Mouse (Mus musculus) neural tube, embryonic 11.5 days (tissue): ENCODE results near the gene Denr. TPM values are rescaled to one million over a fixed set of nuclear protein-coding genes. Genes with fewer than 3 reads are reported as not detected.

Source experiments
- ATAC-seq: fragments of 200-750 bp; cut with Nextera tagmentation; 2 replicates; pipeline ENCODE4 v1.8.0; 2017; ENCODE audit warnings: moderate number of reproducible peaks, mild to moderate bottlenecking, moderate TSS enrichment, moderate library complexity; ENCODE audit not compliant: insufficient read depth, low FRiP score, low TSS enrichment
- DNase-seq: peaks from one replicate; pipeline ENCODE4 v3.0.0-alpha.2; 2015; ENCODE audit warnings: low spot score
- H3K27ac ChIP-seq: fragments of 300-500 bp; sonication (generic); 2 replicates; pipeline ENCODE4 v1.5.1; 2014; ENCODE audit warnings: low read depth, mild to moderate bottlenecking, low read length
- H3K27me3 ChIP-seq: fragments of 300-500 bp; sonication (generic); 2 replicates; pipeline ENCODE4 v1.6.1; 2014; ENCODE audit warnings: mild to moderate bottlenecking, low read length, mixed read lengths; ENCODE audit not compliant: control insufficient read depth, insufficient read depth
- H3K36me3 ChIP-seq: fragments of 300-500 bp; sonication (generic); 2 replicates; pipeline ENCODE4 v1.6.1; 2014; ENCODE audit warnings: mild to moderate bottlenecking, low read length, moderate library complexity, mixed read lengths; ENCODE audit not compliant: control insufficient read depth, insufficient read depth
- H3K4me1 ChIP-seq: fragments of 300-500 bp; sonication (generic); 2 replicates; pipeline ENCODE4 v1.6.1; 2014; ENCODE audit warnings: low read length, mixed read lengths; ENCODE audit not compliant: control insufficient read depth, insufficient read depth
- H3K4me2 ChIP-seq: fragments of 300-500 bp; sonication (generic); 2 replicates; pipeline ENCODE4 v1.6.1; 2014; ENCODE audit warnings: low read depth, mild to moderate bottlenecking, moderate library complexity
- H3K4me3 ChIP-seq: fragments of 300-500 bp; sonication (generic); 2 replicates; pipeline ENCODE4 v1.5.1; 2014; ENCODE audit warnings: low read depth, low read length
- H3K9ac ChIP-seq: fragments of 300-500 bp; sonication (generic); 2 replicates; pipeline ENCODE4 v1.6.1; 2014; ENCODE audit warnings: mild to moderate bottlenecking, low read length
- H3K9me3 ChIP-seq: fragments of 300-500 bp; sonication (generic); 2 replicates; pipeline ENCODE4 v1.6.1; 2016; ENCODE audit warnings: low read length; ENCODE audit not compliant: control insufficient read depth
- whole genome bisulfite sequencing: fragments of 180-500 bp; shearing (Covaris S2); extraction: QIAGEN DNeasy Blood & Tissue Kit; methylation state at CpG from one replicate; pipeline ENCODE4 v1.1.7; 2014; 5-methylcytosine and 5-hydroxymethylcytosine counted together
- polyA plus RNA-seq: library from polyadenylated mRNA; unstranded; fragments of >200 nt; fragmentation: Nextera tagmentation; extraction: Ambion mirVana; gene quantifications from 2 replicates; pipeline ENCODE4 v1.2.1, GENCODE M21; 2014

The Denr gene
- polyA plus RNA-seq, 1 experiment from 2014 or later, result 146 TPM

DNA sequence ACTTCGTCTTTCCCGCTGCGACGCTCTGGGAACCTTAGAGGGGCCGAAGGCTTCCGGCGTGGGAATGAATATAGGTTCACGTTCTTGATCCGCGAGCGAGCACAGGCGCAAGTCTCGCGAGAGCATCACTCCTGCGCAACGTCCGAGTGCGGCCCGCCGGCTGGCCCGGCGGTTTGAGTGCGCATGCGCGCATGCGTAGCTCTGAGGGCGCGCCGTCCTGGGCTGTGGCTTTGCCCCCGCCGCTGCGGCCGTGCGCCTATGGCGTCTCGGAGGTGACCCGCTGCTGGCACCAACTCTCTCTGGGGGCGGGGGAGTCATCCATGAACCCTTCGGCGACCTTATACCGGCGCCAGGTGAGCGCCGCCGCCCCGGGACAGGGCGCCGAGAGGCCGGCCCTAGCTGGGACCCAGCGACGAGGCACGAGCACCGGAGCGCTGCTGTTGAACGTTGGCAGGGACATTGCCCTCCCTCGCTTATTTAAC lies 23.6 kb downstream of the Denr start, which contains the start of gene Ccdc62:
Gene Ccdc62, plus strand, starts transcription at position 172 of the 482 bp plus-strand sequence.
- no peaks in the 10 kb centered on the region for H3K27me3 ChIP-seq
- WGBS, result under 1% methylated on average over 56 of the region's 56 CpGs
- no peaks in the 10 kb centered on the region for H3K4me1 ChIP-seq
- peak within 1 kb of the TSS; percentile 49 for H3K4me3 ChIP-seq
- H3K36me3 ChIP-seq, result peaks cover 4% of the 10 kb centered on the region
- ATAC-seq (peak; percentile 97), DNase-seq (peak; percentile 98)
- H3K27ac ChIP-seq, result peak within 1 kb of the TSS; percentile 73
- H3K9me3 ChIP-seq, result no peaks in the 10 kb centered on the region
- peak within 1 kb of the TSS; percentile 87 for H3K9ac ChIP-seq
- peak within 1 kb of the TSS; percentile 79 for H3K4me2 ChIP-seq

DNA sequence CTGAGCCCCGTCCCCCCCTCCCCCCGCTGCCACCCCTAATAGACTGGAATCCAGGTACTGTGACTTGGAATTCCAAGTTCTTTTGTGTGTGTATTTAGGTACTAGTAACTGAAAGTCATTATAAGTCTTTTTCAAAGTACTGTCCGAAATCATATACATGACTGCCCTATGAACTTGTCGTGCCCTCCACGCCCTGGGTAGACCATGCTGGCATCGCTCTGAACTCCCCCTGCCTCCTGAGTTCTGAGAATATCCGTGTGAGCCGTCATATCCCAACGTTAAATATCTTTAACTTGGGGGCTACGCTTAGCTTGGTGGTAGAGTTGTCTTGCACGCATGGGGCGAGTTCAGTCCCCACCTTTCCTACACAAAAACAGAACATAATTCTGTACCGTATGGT lies 24.2 kb downstream of the Denr start:
- 52% methylated on average over 13 of the region's 13 CpGs for WGBS
- Histone ChIP-seq H3K4me1 (no peaks in the 10 kb centered on the region), H3K36me3 (peaks cover 3% of the 10 kb centered on the region), H3K27me3 (no peaks in the 10 kb centered on the region), H3K4me3 (peak overlapping the region; percentile 49), H3K9me3 (no peaks in the 10 kb centered on the region), H3K27ac (no peak overlapping the region), H3K9ac (peak overlapping the region; percentile 87), H3K4me2 (peak overlapping the region; percentile 79)
- peak; percentile 32; the same call in 1 of the 2 replicates for ATAC-seq
- no peak for DNase-seq

DNA sequence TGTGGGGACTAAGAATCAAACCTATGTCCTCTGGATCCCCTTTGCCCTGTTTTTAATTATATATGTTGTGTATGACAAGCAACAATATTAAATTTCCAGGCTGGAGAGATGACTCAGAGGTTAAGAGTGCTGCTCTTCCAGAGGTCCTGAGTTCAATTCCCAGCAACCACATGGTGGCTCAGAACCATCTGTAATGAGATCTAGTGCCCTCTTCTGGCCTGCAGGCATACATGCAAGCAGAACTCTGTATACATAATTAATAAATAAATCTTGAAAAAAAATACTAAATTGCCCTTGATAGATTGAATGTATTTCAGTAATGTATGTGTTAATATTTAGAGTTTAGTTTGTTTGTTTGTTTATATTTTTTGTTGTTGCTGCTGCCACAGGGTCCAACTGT lies 26.0 kb downstream of the Denr start:
- H3K4me3 ChIP-seq, result no peak overlapping the region
- no peaks in the 10 kb centered on the region for H3K27me3 ChIP-seq
- H3K9ac ChIP-seq, result no peak overlapping the region
- no peak overlapping the region for H3K27ac ChIP-seq
- H3K4me1 ChIP-seq, result no peaks in the 10 kb centered on the region
- DNase-seq, result no peak
- H3K36me3 ChIP-seq, result no peaks in the 10 kb centered on the region; the same call in 1 of the 2 replicates
- no peak for ATAC-seq
- no peaks in the 10 kb centered on the region for H3K9me3 ChIP-seq
- no peak overlapping the region for H3K4me2 ChIP-seq

DNA sequence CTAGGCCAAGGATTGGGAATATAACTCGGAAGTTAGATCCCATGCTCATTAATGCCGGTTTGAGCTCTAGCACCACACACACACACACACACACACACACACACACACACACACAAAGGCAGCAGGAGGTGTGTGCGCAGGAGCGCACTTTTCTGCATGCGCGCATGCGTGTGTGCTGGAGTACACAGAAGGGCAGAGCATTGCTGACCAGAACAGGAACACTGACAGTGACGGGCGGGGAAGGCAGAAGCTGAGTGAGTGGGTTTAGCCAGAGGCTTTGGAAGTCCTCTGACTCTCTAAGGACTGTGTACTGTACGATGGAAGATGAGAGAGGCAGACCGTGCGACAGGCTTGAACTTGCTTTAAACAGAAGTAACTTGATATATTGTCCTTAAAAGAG lies 26.6 kb downstream of the Denr start:
- H3K4me1 ChIP-seq, result no peaks in the 10 kb centered on the region
- H3K36me3 ChIP-seq, result no peaks in the 10 kb centered on the region; the same call in 1 of the 2 replicates
- H3K4me3 ChIP-seq, result no peak overlapping the region
- no peak overlapping the region for H3K9ac ChIP-seq
- ATAC-seq, result no peak
- 95% methylated on average over 12 of the region's 12 CpGs for WGBS
- H3K4me2 ChIP-seq, result no peak overlapping the region
- no peaks in the 10 kb centered on the region for H3K27me3 ChIP-seq
- no peak overlapping the region for H3K27ac ChIP-seq
- no peaks in the 10 kb centered on the region for H3K9me3 ChIP-seq
- no peak for DNase-seq

DNA sequence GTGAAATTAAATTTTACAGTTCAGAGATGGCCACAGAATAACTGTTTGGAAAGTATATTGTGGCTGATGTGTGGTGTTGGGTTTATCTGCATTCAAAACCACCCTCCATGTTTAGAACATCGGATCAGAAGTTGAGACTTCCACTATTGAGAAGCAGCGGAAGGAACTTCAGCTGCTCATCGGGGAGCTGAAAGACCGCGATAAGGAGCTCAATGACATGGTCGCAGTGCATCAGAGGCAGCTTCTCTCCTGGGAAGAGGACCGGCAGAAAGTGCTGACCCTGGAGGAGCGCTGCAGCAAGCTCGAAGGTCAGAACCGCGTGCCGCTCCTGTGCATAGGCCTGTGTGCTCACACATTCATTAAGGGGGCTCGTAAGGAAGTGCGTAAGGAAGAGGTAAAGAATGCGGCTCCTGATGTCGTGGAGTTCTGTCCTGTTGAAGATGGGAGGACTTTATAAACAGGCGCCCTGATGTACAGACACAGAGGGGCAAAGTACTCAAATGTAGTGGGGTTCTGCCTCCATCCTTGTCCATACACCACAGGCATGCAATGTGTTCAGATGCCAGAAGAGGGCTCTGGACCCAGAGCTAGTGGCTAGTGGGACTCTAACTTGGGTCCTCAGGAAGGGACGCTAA lies 27.1 kb downstream of the Denr start:
- Histone ChIP-seq H3K36me3 (no peaks in the 10 kb centered on the region), H3K4me2 (no peak overlapping the region), H3K9ac (no peak overlapping the region), H3K9me3 (no peaks in the 10 kb centered on the region), H3K4me1 (no peaks in the 10 kb centered on the region), H3K27me3 (no peaks in the 10 kb centered on the region), H3K4me3 (no peak overlapping the region), H3K27ac (no peak overlapping the region)
- 46% methylated on average over 18 of the region's 18 CpGs for WGBS
- ATAC-seq (no peak), DNase-seq (peak; percentile 49)

DNA sequence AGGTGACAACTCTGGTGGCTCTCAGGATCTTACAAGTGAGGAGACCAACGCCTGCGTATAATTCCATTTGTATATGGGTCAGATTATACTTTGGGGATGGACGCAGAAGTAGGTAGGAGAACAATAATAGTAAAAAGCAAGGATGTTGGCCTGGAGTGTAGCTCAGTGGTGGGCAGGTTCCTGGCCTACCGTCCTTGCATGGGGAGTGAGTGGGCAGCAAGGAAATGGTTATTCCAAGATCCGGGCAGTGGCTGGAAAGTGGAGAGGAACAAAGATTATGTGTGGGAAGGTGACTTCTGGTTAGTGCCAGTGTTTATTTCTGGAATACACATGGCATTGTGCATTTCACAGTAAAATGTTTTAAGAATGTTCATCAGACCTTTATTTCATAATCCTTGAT lies 29.0 kb downstream of the Denr start:
- no peaks in the 10 kb centered on the region for H3K9me3 ChIP-seq
- no peak overlapping the region for H3K9ac ChIP-seq
- DNase-seq (no peak), ATAC-seq (no peak)
- H3K4me3 ChIP-seq, result no peak overlapping the region
- 94% methylated on average over 5 of the region's 5 CpGs for WGBS
- H3K4me1 ChIP-seq, result no peaks in the 10 kb centered on the region
- no peak overlapping the region for H3K4me2 ChIP-seq
- H3K36me3 ChIP-seq, result no peaks in the 10 kb centered on the region
- H3K27me3 ChIP-seq, result no peaks in the 10 kb centered on the region
- no peak overlapping the region for H3K27ac ChIP-seq

DNA sequence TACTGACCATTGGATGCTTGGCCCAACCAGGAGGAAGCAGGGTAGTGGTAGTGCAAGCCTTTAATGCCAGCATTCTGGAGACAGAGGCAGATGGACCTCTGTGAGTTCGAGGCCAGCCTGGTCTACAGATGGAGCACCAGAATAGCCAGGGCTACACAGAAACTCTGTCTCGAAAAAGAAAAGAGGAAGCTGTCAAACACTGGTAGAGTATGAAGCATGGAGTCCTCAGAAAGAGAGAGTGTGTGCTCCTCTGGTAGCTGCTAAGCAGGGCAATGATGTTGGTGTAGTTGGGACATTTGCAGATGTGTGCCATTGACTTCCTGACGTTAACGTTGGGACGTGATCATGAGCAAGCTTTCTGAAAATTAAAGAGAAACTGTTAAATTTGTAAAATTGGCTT lies 31.5 kb downstream of the Denr start:
- DNase-seq (no peak), ATAC-seq (no peak)
- Histone ChIP-seq H3K9ac (no peak overlapping the region), H3K36me3 (no peaks in the 10 kb centered on the region), H3K4me2 (no peak overlapping the region), H3K9me3 (no peaks in the 10 kb centered on the region), H3K4me1 (no peaks in the 10 kb centered on the region), H3K4me3 (no peak overlapping the region), H3K27ac (no peak overlapping the region), H3K27me3 (no peaks in the 10 kb centered on the region)
- WGBS, result 86% methylated on average over 5 of the region's 5 CpGs

DNA sequence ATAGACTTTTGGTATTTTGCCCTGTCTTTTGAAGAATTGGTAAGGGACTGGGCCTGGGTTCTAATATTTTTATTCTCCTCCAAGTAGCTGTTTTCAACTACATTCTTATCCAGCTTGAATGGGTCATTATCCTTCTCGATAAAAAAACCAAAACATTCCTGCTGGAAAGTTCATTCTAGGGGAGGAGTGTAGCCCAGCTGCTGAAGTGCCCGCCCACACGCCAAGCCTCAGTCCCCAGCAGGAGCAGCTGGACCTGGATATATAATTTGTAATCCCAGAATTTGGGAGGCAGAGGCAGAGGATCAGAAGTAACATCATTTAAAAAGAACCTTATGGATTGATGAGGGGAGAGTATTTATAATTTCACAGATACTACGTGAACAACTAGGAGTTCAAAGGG lies 39.6 kb downstream of the Denr start:
- no peaks in the 10 kb centered on the region for H3K9me3 ChIP-seq
- H3K27ac ChIP-seq, result no peak overlapping the region
- no peaks in the 10 kb centered on the region for H3K27me3 ChIP-seq
- no peak overlapping the region for H3K4me3 ChIP-seq
- no peak overlapping the region for H3K9ac ChIP-seq
- 81% methylated on average over 4 of the region's 4 CpGs for WGBS
- no peaks in the 10 kb centered on the region for H3K4me1 ChIP-seq
- H3K4me2 ChIP-seq, result no peak overlapping the region
- no peak for DNase-seq
- ATAC-seq, result no peak
- no peaks in the 10 kb centered on the region for H3K36me3 ChIP-seq

DNA sequence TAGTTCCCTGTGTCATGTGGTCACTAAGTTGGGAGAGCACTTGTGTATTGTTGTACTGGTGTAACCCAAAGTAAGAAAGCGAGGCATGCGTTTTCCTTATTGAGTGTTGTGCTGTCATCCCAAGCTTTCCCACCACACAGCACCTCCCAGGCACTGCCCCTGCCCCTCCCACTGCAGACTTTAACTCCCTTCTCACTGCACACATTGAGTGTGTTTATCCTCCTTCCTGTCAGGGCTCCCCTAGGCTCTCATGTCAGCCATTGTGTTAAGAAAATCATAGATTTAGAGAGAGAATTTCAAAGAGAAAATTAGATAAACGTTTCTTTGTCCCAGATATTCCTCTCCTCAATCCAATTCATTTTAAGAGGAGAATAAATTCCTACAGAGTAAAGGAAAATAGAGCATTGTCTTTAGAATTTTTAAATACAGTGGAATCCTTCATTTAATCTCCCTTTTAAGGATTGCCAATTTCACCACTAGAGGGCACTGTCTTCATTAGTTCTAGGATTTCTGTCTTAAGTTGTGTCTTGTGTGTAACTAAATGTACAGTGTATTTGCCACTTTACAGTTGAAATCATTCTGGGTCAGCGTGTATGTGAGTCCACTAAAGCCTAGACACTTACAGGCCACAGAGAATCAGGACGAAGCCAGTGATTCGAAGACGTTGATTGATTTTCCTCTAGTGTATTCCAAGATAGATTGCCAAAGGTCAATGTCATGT lies 40.2 kb downstream of the Denr start:
- Histone ChIP-seq H3K4me3 (no peak overlapping the region), H3K27me3 (no peaks in the 10 kb centered on the region), H3K27ac (no peak overlapping the region), H3K4me2 (no peak overlapping the region), H3K4me1 (no peaks in the 10 kb centered on the region), H3K36me3 (no peaks in the 10 kb centered on the region), H3K9ac (no peak overlapping the region), H3K9me3 (no peaks in the 10 kb centered on the region)
- 58% methylated on average over 7 of the region's 7 CpGs for WGBS
- no peak for DNase-seq
- no peak for ATAC-seq
